Mouse (Mus musculus): Measurements from ENCODE around the gene Slc35e4.

DNA sequence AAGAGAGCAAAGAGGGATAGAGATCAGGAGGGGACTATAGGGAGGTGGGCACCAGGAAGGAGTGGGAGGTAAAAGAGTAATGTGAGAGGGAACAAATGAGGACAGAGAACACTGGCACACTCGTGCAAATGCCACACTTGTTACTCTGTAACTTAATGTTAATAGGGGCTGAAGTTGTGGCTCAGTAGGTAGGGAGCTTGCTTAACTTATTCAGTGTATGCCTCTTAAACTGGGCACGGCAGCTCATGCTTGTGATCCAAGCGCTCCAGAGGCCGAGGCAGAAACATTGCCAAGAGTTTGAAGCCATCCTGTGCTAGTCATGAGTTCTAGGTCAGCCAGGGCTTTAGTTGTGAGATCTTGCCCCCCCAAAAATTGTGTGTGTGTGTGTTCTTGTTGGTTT is 20.7 kb upstream of the Slc35e4 start:
- TF ChIP-seq CTCF (IDR thresholded peaks at IDR 0.05; ENCODE audit: low read depth): no peak
- no peak for TF ChIP-seq EP300 (IDR thresholded peaks at IDR 0.05; ENCODE audit: low read depth)

All from heart, postnatal 0 days (tissue).